Mouse (Mus musculus) small intestine, adult 2 months (tissue): ENCODE data around the gene Ccr8.

Source experiments
- CTCF ChIP-seq: fragments of 200-500 bp; IDR thresholded peaks from 2 replicates; pipeline ENCODE4 v1.5.1; 2012; ENCODE audit warnings: low read depth, mild to moderate bottlenecking, control low read depth, inconsistent platforms, low read length, moderate library complexity, mixed read lengths; ENCODE audit not compliant: insufficient replicate concordance, insufficient read length; ENCODE audit errors: extremely low read depth
- POLR2A ChIP-seq: fragments of 200-500 bp; IDR thresholded peaks from 2 replicates; pipeline ENCODE4 v1.6.1; 2012; ENCODE audit warnings: low read depth, mild to moderate bottlenecking, control low read depth, inconsistent platforms, low read length, moderate library complexity

DNA sequence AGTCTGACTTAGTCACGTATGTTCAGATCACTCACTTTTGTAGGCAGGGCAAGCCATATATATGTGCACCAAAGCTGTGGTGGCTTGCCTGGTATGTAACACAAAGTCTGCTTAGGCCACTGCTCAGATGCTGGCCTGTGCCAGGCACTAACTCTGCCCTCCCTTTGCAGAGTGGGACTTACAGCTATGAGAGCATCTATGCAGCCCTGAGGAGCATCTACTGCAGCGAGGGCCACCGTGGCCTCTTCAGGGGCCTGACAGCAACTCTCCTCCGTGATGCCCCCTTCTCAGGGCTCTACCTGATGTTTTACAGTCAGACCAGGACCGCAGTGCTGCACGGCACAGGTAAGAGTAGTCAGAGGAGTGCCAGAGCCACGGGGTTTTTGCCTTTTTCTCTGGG lies 28.6 kb downstream of the Ccr8 start:
- TF ChIP-seq CTCF (no peak), POLR2A (no peak)
